Mouse (Mus musculus) forebrain, embryonic 10.5 days (tissue): ENCODE measurements around the gene Bsg. TPM values are rescaled to one million over a fixed set of nuclear protein-coding genes. Genes with fewer than 3 reads are reported as not detected.
"Not testable (repeated sequence)": the region's sequence is repeated elsewhere in the genome, so short reads cannot be mapped to it uniquely, and the experiment has no call there.

ENCODE experiments used
- DNase-seq: peaks from one replicate; pipeline ENCODE4 v3.0.0-alpha.2; 2017; ENCODE audit warnings: low spot score; ENCODE audit errors: extremely low spot score
- H3K27ac ChIP-seq: fragments of 300-500 bp; sonication (generic); 2 replicates; pipeline ENCODE4 v1.5.1; 2016; ENCODE audit warnings: mild to moderate bottlenecking
- H3K27me3 ChIP-seq: fragments of 300-500 bp; sonication (generic); 2 replicates; pipeline ENCODE4 v1.6.1; 2016; ENCODE audit warnings: mild to moderate bottlenecking; ENCODE audit not compliant: poor library complexity, severe bottlenecking
- H3K36me3 ChIP-seq: fragments of 300-500 bp; sonication (generic); replicated peaks from 2 replicates; pipeline ENCODE4 v1.6.1; 2016; ENCODE audit warnings: mild to moderate bottlenecking, moderate library complexity
- H3K4me1 ChIP-seq: fragments of 300-500 bp; sonication (generic); 2 replicates; pipeline ENCODE4 v1.6.1; 2016
- H3K4me3 ChIP-seq: fragments of 300-500 bp; sonication (generic); 2 replicates; pipeline ENCODE4 v1.5.1; 2016; ENCODE audit warnings: mild to moderate bottlenecking, moderate library complexity
- H3K9me3 ChIP-seq: fragments of 300-500 bp; sonication (generic); 2 replicates; pipeline ENCODE4 v1.6.1; 2016; ENCODE audit warnings: mild to moderate bottlenecking, moderate library complexity
- WGBS: fragments of 180-500 bp; shearing (Covaris S2); methylation state at CpG from one replicate; pipeline ENCODE4 v1.1.7; 2016; 5-methylcytosine and 5-hydroxymethylcytosine counted together
- polyA plus RNA-seq: library from polyadenylated mRNA; unstranded; fragments of >200 nt; fragmentation: Nextera tagmentation; extraction: Ambion mirVana; gene quantifications from 2 replicates; pipeline ENCODE4 v1.2.1, GENCODE M21; 2016

Bsg gene
- polyA plus RNA-seq, 1 experiment from 2014 or later, result 598 TPM

GRCm38 (mm10) chr10:79698459-79698858 lies 5.8 kb upstream of the Bsg start:
- no peaks in the 10 kb centered on the region for H3K27me3 ChIP-seq
- no peaks in the 10 kb centered on the region for H3K36me3 ChIP-seq
- H3K4me1 ChIP-seq, result peaks cover 31% of the 10 kb centered on the region
- WGBS, result 97% methylated on average over 6 of the region's 6 CpGs
- no peak for DNase-seq
- no peak overlapping the region for H3K27ac ChIP-seq
- H3K4me3 ChIP-seq, result no peak overlapping the region
- H3K9me3 ChIP-seq, result no peaks in the 10 kb centered on the region

GRCm38 (mm10) chr10:79700676-79701075 lies 3.6 kb upstream of the Bsg start:
- WGBS, result 52% methylated on average over 7 of the region's 7 CpGs
- Histone ChIP-seq H3K4me3 (no peak overlapping the region), H3K27ac (peak overlapping the region; percentile 8), H3K9me3 (no peaks in the 10 kb centered on the region), H3K36me3 (no peaks in the 10 kb centered on the region), H3K4me1 (peaks cover 39% of the 10 kb centered on the region), H3K27me3 (no peaks in the 10 kb centered on the region)
- no peak for DNase-seq

GRCm38 (mm10) chr10:79701443-79702129 lies 2.7 kb upstream of the Bsg start:
- no peak overlapping the region for H3K4me3 ChIP-seq
- peak overlapping the region; percentile 8 for H3K27ac ChIP-seq
- 64% methylated on average over 10 of the region's 10 CpGs for WGBS

GRCm38 (mm10) chr10:79702970-79703369 lies 1.3 kb upstream of the Bsg start:
- not testable (repeated sequence) for H3K27ac ChIP-seq, DNase-seq, H3K4me3 ChIP-seq, H3K9me3 ChIP-seq, H3K27me3 ChIP-seq
- H3K36me3 ChIP-seq, result peaks cover 21% of the 10 kb centered on the region
- H3K4me1 ChIP-seq, result peaks cover 52% of the 10 kb centered on the region
- 86% methylated on average over 4 of the region's 4 CpGs for WGBS

More at GRCm38 (mm10) chr10:79701443-79702129, 2.7 kb upstream of the Bsg start:
- peaks cover 7% of the 10 kb centered on the region for H3K36me3 ChIP-seq
- peaks cover 39% of the 10 kb centered on the region for H3K4me1 ChIP-seq
- no peak for DNase-seq
- H3K9me3 ChIP-seq, result no peaks in the 10 kb centered on the region
- H3K27me3 ChIP-seq, result no peaks in the 10 kb centered on the region

- 77% methylated on average over 10 of the region's 10 CpGs for WGBS
These were observed 750 bp upstream of the Bsg start for GRCm38 (mm10) chr10:79703541-79703940.

DNA sequence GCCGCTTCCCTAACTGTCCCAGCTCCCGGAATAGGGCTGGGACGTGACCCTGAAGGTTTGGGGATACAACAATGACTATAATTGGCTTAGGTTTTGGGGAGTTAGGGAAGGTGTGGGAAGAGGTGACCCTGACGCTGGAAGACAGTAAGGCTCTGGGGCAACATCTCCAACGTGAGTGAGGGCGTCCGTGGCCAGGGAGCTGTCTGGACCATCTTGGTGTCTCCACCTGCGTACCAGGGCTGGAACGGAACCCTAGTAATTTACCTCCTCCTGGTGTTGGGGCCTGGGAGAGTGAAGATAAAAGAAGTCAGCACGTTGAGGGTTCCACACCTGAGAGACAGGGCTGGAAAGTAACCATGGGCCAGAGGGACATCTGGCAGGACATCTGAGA lies 674 bp downstream of the Bsg start:
- Histone ChIP-seq H3K27ac (peak overlapping the region; percentile 98), H3K9me3 (no peaks in the 10 kb centered on the region), H3K36me3 (peaks cover 41% of the 10 kb centered on the region), H3K4me1 (peaks cover 67% of the 10 kb centered on the region), H3K4me3 (peak overlapping the region; percentile 86), H3K27me3 (no peaks in the 10 kb centered on the region)
- WGBS, result 5% methylated on average over 10 of the region's 10 CpGs
- no peak for DNase-seq

More at GRCm38 (mm10) chr10:79703541-79703940, 750 bp upstream of the Bsg start:
- H3K27me3 ChIP-seq, result no peaks in the 10 kb centered on the region
- peaks cover 54% of the 10 kb centered on the region for H3K4me1 ChIP-seq
- peaks cover 27% of the 10 kb centered on the region for H3K36me3 ChIP-seq
- peak overlapping the region; percentile 86 for H3K4me3 ChIP-seq
- DNase-seq, result no peak
- H3K9me3 ChIP-seq, result no peaks in the 10 kb centered on the region
- peak overlapping the region; percentile 98 for H3K27ac ChIP-seq

DNA sequence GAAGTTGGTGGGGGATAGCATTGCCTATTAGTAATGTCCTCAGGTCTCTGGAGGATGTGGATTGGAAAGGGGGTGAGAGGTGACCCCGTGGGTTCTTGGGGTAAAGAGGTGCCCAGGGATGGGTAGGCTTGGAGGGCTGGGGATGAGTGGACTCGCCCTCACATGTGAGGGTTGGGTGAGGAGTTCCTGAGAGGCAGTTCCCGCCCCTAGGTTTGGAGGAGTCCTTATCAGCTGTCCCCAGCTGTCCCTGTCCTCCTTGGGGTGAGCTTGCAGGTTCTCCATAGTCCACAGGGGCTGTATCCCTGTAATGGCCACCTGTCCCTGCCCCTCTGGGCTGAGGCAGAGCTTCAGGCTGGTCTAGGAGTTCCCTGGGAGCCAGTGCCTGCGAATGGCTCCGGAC lies 1.7 kb downstream of the Bsg start:
- DNase-seq, result no peak
- Histone ChIP-seq H3K36me3 (peaks cover 51% of the 10 kb centered on the region), H3K27ac (peak overlapping the region; percentile 98), H3K9me3 (no peaks in the 10 kb centered on the region), H3K4me1 (peaks cover 62% of the 10 kb centered on the region), H3K27me3 (no peaks in the 10 kb centered on the region), H3K4me3 (peak overlapping the region; percentile 86)
- WGBS, result 79% methylated on average over 5 of the region's 5 CpGs

- H3K4me1 ChIP-seq, result peaks cover 56% of the 10 kb centered on the region
- 84% methylated on average over 5 of the region's 5 CpGs for WGBS
These were observed 2.3 kb downstream of the Bsg start for GRCm38 (mm10) chr10:79706406-79707094.

DNA sequence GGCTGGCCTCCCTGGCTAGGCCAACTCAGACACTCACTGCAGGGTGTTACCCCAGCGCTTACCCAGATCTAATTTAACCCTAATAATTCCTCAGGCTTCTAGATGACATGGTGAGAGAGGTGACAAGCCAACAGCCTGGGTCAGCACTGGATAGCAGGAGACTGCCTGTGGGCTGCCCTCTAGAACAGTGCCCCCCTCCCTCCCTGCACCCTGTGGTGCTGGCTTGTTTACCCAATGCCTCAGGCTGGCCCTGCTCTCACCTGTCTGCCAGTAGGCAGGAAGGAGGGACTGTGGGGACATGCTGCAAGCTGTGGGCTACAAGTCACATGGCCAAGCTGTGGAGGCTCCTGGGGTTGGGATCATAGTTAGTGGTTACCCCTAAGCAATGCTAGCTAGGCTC lies 2.9 kb downstream of the Bsg start:
- H3K4me3 ChIP-seq, result peak overlapping the region; percentile 86; the same call in 1 of the 2 replicates
- no peaks in the 10 kb centered on the region for H3K9me3 ChIP-seq
- H3K27me3 ChIP-seq, result no peaks in the 10 kb centered on the region
- peaks cover 63% of the 10 kb centered on the region for H3K36me3 ChIP-seq
- no peak overlapping the region for H3K27ac ChIP-seq
- H3K4me1 ChIP-seq, result peaks cover 51% of the 10 kb centered on the region
- 93% methylated on average over 1 of the region's 1 CpGs for WGBS
- DNase-seq, result no peak

More at GRCm38 (mm10) chr10:79706406-79707094, 2.3 kb downstream of the Bsg start:
- peak overlapping the region; percentile 86 for H3K4me3 ChIP-seq
- H3K36me3 ChIP-seq, result peaks cover 57% of the 10 kb centered on the region
- H3K27me3 ChIP-seq, result no peaks in the 10 kb centered on the region
- no peak for DNase-seq
- H3K9me3 ChIP-seq, result no peaks in the 10 kb centered on the region
- peak overlapping the region; percentile 98 for H3K27ac ChIP-seq

- peaks cover 67% of the 10 kb centered on the region for H3K36me3 ChIP-seq
- WGBS, result 81% methylated on average over 4 of the region's 4 CpGs
- no peak overlapping the region for H3K27ac ChIP-seq
- peaks cover 51% of the 10 kb centered on the region for H3K4me1 ChIP-seq
- no peaks in the 10 kb centered on the region for H3K27me3 ChIP-seq
- H3K4me3 ChIP-seq, result peak overlapping the region; percentile 18
- no peak for DNase-seq
- no peaks in the 10 kb centered on the region for H3K9me3 ChIP-seq
These were observed 3.5 kb downstream of the Bsg start for GRCm38 (mm10) chr10:79707759-79708158.

- H3K27ac ChIP-seq, result 0 out of 2 replicates have a peak overlapping the region, but pooled peaks have one; percentile 20
- no peaks in the 10 kb centered on the region for H3K9me3 ChIP-seq
- 0 out of 2 replicates have a peak, but pooled peaks cover under 1% of the 10 kb centered on the region for H3K27me3 ChIP-seq
- peaks cover 50% of the 10 kb centered on the region for H3K4me1 ChIP-seq
- no peak overlapping the region; the same call in 1 of the 2 replicates for H3K4me3 ChIP-seq
- peaks cover 67% of the 10 kb centered on the region for H3K36me3 ChIP-seq
- no peak for DNase-seq
- WGBS, result 91% methylated on average over 21 of the region's 21 CpGs
These were observed 4.4 kb downstream of the Bsg start for GRCm38 (mm10) chr10:79708668-79709067.

GRCm38 (mm10) chr10:79709307-79709706 lies 5.0 kb downstream of the Bsg start:
- Histone ChIP-seq H3K36me3 (peaks cover 67% of the 10 kb centered on the region), H3K27me3 (peaks cover 6% of the 10 kb centered on the region), H3K4me3 (no peak overlapping the region; the same call in 1 of the 2 replicates), H3K27ac (no peak overlapping the region), H3K4me1 (peaks cover 47% of the 10 kb centered on the region), H3K9me3 (no peaks in the 10 kb centered on the region)
- whole genome bisulfite sequencing, result 86% methylated on average over 7 of the region's 7 CpGs
- no peak for DNase-seq

- peaks cover 33% of the 10 kb centered on the region for H3K4me1 ChIP-seq
- H3K27ac ChIP-seq, result no peak overlapping the region
- peaks cover 56% of the 10 kb centered on the region for H3K36me3 ChIP-seq
- H3K4me3 ChIP-seq, result no peak overlapping the region
- DNase-seq, result no peak
- H3K9me3 ChIP-seq, result no peaks in the 10 kb centered on the region
- WGBS, result 84% methylated on average over 1 of the region's 1 CpGs
- peaks cover 34% of the 10 kb centered on the region for H3K27me3 ChIP-seq
These were observed 7.7 kb downstream of the Bsg start for GRCm38 (mm10) chr10:79712029-79712428.
